Mouse (Mus musculus) embryonic facial prominence, embryonic 11.5 days (tissue): ENCODE measurements around the gene Gna13. TPM values are rescaled to one million over a fixed set of nuclear protein-coding genes. Genes with fewer than 3 reads are reported as not detected.

Experiments used
- ATAC-seq: fragments of 200-750 bp; cut with Nextera tagmentation; replicated peaks from 2 replicates; pipeline ENCODE4 v1.8.0; 2017; ENCODE audit warnings: low read depth; ENCODE audit not compliant: insufficient number of reproducible peaks, low FRiP score, low TSS enrichment
- DNase-seq: peaks from one replicate; pipeline ENCODE4 v3.0.0-alpha.2; 2015; ENCODE audit warnings: low spot score
- H3K27ac ChIP-seq: fragments of 300-500 bp; sonication (generic); replicated peaks from 2 replicates; pipeline ENCODE4 v1.5.1; 2014; ENCODE audit warnings: mild to moderate bottlenecking, low read depth, low read length, control low read depth
- H3K27me3 ChIP-seq: fragments of 300-500 bp; sonication (generic); 2 replicates; pipeline ENCODE4 v1.6.1; 2014; ENCODE audit warnings: mild to moderate bottlenecking, low read length, moderate library complexity, mixed read lengths; ENCODE audit not compliant: control insufficient read depth, insufficient read depth
- H3K36me3 ChIP-seq: fragments of 300-500 bp; sonication (generic); replicated peaks from 2 replicates; pipeline ENCODE4 v1.6.1; 2014; ENCODE audit warnings: low read depth, mild to moderate bottlenecking, low read length, moderate library complexity, mixed read lengths; ENCODE audit not compliant: control insufficient read depth, insufficient read depth
- H3K4me1 ChIP-seq: fragments of 300-500 bp; sonication (generic); 2 replicates; pipeline ENCODE4 v1.6.1; 2014; ENCODE audit warnings: low read length, mixed read lengths; ENCODE audit not compliant: control insufficient read depth, insufficient read depth
- H3K4me2 ChIP-seq: fragments of 300-500 bp; sonication (generic); 2 replicates; pipeline ENCODE4 v1.6.1; 2014; ENCODE audit warnings: low read depth, mild to moderate bottlenecking, control low read depth, low read length, moderate library complexity
- H3K4me3 ChIP-seq: fragments of 300-500 bp; sonication (generic); 2 replicates; pipeline ENCODE4 v1.5.1; 2014; ENCODE audit warnings: low read depth, low read length, control low read depth
- H3K9ac ChIP-seq: fragments of 300-500 bp; sonication (generic); replicated peaks from 2 replicates; pipeline ENCODE4 v1.6.1; 2014; ENCODE audit warnings: mild to moderate bottlenecking, control low read depth, low read length
- H3K9me3 ChIP-seq: fragments of 300-500 bp; sonication (generic); replicated peaks from 2 replicates; pipeline ENCODE4 v1.6.1; 2016; ENCODE audit warnings: mild to moderate bottlenecking, low read length, inconsistent platforms, mixed read lengths; ENCODE audit not compliant: control insufficient read depth
- WGBS: fragments of 180-500 bp; shearing (Covaris S2); extraction: QIAGEN DNeasy Blood & Tissue Kit; methylation state at CpG from one replicate; pipeline ENCODE4 v1.1.7; 2014; 5-methylcytosine and 5-hydroxymethylcytosine counted together
- polyA plus RNA-seq: library from polyadenylated mRNA; unstranded; fragments of >200 nt; fragmentation: Nextera tagmentation; extraction: Ambion mirVana; gene quantifications from 2 replicates; pipeline ENCODE4 v1.2.1, GENCODE M21; 2014

The Gna13 gene
- polyA plus RNA-seq, 1 experiment from 2014 or later, result 20.8 TPM

DNA sequence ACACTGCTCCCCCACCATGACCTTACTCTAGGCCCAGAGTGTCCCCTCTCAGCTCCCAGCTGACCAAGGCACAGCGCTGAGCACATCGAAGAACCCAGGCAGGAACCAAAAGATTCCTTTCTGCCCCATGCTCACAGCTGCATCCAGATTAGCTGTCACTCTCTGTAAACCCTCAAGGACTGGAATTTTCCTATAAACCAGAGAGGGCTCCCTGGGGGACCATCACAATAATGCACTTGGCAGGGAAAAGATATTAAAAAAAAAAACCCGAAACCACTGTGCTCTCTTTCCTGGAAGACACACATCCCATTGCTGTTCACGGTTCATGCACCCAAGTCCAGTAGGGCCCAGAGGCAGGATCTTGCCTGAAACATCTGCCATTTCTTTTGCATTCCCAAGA, 33.3 kb upstream of the Gna13 start:
- no peaks in the 10 kb centered on the region for H3K9me3 ChIP-seq
- DNase-seq (no peak), ATAC-seq (no peak)
- no peaks in the 10 kb centered on the region for H3K4me1 ChIP-seq
- H3K36me3 ChIP-seq, result no peaks in the 10 kb centered on the region
- H3K27ac ChIP-seq, result no peak overlapping the region
- WGBS, result 77% methylated on average over 4 of the region's 4 CpGs
- H3K4me2 ChIP-seq, result no peak overlapping the region
- H3K9ac ChIP-seq, result no peak overlapping the region
- H3K4me3 ChIP-seq, result no peak overlapping the region
- H3K27me3 ChIP-seq, result no peaks in the 10 kb centered on the region

DNA sequence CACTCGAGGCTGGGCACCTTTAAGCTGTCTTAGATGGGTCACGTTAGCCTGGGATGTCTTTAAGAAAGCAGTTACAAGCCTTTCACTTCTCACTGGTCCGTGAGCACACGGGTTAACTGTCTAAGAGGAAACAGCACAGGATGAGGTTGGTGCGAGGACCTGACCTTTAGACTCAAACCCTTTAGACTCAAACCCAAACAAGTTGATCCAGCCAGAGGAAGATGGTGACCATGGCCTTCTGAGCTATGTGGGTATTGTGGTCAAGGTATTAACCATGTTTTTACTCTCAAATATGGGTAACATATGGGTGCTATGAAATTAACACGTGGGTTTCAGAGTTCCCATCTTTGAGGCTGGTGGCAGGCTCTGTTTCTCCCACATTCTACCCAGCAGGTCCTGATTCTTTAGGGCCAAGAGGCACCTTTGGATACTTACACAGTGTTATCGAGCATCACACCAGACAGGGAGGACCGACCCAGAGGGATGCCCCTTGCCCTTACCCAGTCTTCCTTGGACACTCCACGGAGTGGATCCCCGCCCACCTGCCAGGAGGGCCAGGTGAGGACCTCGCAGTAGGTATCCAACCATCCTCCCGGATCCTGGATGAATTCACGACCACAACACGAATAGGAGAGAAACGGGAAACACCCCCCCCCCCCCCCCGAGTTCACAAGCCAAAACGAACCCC, 31.8 kb upstream of the Gna13 start:
- Histone ChIP-seq H3K4me2 (peak overlapping the region; percentile 13; the same call in 1 of the 2 replicates), H3K9me3 (no peaks in the 10 kb centered on the region), H3K27me3 (no peaks in the 10 kb centered on the region), H3K4me3 (no peak overlapping the region), H3K36me3 (no peaks in the 10 kb centered on the region), H3K4me1 (no peaks in the 10 kb centered on the region), H3K27ac (no peak overlapping the region), H3K9ac (no peak overlapping the region)
- WGBS, result 31% methylated on average over 17 of the region's 17 CpGs
- DNase-seq, result no peak
- peak; percentile 63 for ATAC-seq

DNA sequence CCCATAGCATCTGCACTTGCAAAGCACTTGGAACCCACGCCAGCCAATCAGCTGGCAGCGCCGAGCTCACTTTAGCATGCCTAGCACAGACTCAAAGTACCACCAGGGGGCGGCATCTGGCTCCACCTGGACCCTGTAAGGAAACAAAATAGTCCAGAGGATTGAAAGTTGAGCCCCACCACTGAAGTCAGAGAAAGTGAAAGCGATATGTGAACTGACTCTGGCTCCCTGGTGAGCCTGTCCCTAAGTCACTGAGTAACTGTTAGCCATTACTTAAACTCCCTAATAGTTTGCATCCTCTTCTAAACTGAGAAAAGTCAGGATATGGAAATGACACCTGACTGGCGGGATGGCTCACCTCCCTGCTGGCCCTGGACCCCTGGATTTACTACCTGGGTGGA, 31.2 kb upstream of the Gna13 start:
- peak overlapping the region; percentile 33 for H3K4me2 ChIP-seq
- ATAC-seq, result peak; percentile 96
- H3K27ac ChIP-seq, result no peak overlapping the region
- H3K27me3 ChIP-seq, result no peaks in the 10 kb centered on the region
- H3K9me3 ChIP-seq, result no peaks in the 10 kb centered on the region
- peak; percentile 97 for DNase-seq
- peak overlapping the region; percentile 13; the same call in 1 of the 2 replicates for H3K9ac ChIP-seq
- 0 out of 2 replicates have a peak overlapping the region, but pooled peaks have one; percentile 12 for H3K4me3 ChIP-seq
- 5% methylated on average over 6 of the region's 6 CpGs for WGBS
- no peaks in the 10 kb centered on the region for H3K36me3 ChIP-seq
- no peaks in the 10 kb centered on the region for H3K4me1 ChIP-seq

DNA sequence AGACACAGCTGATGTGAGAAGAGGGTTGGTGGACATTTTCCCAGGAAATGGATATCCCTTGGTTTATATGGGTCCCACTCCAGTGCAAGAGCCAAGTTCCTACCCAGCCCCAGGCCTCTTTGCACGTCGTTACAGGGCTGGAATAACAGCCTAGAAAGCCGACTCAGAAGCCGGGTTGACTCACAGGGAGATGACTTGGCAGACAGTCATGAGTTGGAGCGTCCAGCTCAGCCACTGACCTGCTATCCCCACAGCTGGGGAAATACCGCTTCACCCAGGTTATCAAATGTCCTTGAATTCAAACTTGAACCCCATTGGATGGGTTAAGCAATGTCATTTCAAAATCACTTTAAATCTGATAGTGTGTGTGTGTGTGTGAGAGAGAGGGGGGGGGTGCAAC, 29.9 kb upstream of the Gna13 start:
- DNase-seq, result no peak
- no peak overlapping the region for H3K4me2 ChIP-seq
- ATAC-seq, result no peak
- H3K4me1 ChIP-seq, result no peaks in the 10 kb centered on the region
- no peaks in the 10 kb centered on the region for H3K9me3 ChIP-seq
- 81% methylated on average over 6 of the region's 6 CpGs for WGBS
- no peaks in the 10 kb centered on the region for H3K27me3 ChIP-seq
- H3K4me3 ChIP-seq, result no peak overlapping the region
- no peaks in the 10 kb centered on the region for H3K36me3 ChIP-seq
- no peak overlapping the region for H3K27ac ChIP-seq
- no peak overlapping the region for H3K9ac ChIP-seq

GRCm38 (mm10) chr11:109334773-109335172, 27.9 kb upstream of the Gna13 start:
- no peaks in the 10 kb centered on the region for H3K4me1 ChIP-seq
- ATAC-seq, result no peak
- no peak overlapping the region for H3K4me3 ChIP-seq
- no peaks in the 10 kb centered on the region for H3K36me3 ChIP-seq
- H3K9ac ChIP-seq, result no peak overlapping the region
- no peak overlapping the region for H3K4me2 ChIP-seq
- no peak for DNase-seq
- WGBS, result 89% methylated on average over 4 of the region's 4 CpGs
- H3K9me3 ChIP-seq, result no peaks in the 10 kb centered on the region
- no peak overlapping the region for H3K27ac ChIP-seq
- no peaks in the 10 kb centered on the region for H3K27me3 ChIP-seq

DNA sequence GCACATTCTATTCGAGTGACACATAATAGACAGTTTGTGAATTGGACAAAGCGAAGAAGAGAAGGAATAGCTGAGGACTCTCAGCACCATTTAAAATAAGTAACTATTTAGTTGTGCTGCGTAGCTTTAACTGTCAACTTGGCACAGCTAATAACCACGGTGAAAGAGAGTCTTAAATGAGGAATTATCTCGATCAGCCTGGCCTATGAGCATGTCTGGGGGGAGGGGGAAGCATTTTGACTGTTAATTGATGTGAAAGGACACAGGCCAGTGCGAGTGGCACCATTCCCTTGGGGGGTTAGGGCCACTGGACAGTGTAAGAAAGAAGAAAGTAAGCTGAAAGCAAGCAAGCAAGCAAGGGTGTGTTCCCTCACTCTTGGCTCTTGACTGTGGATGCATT, 26.7 kb upstream of the Gna13 start:
- Histone ChIP-seq H3K36me3 (no peaks in the 10 kb centered on the region), H3K4me1 (no peaks in the 10 kb centered on the region), H3K4me2 (no peak overlapping the region), H3K9ac (no peak overlapping the region), H3K9me3 (no peaks in the 10 kb centered on the region), H3K27me3 (no peaks in the 10 kb centered on the region), H3K4me3 (no peak overlapping the region), H3K27ac (no peak overlapping the region)
- 58% methylated on average over 6 of the region's 6 CpGs for WGBS
- ATAC-seq (no peak), DNase-seq (no peak)

- Histone ChIP-seq H3K9ac (no peak overlapping the region), H3K27me3 (no peaks in the 10 kb centered on the region), H3K4me1 (no peaks in the 10 kb centered on the region), H3K9me3 (no peaks in the 10 kb centered on the region), H3K4me3 (no peak overlapping the region), H3K4me2 (no peak overlapping the region), H3K27ac (no peak overlapping the region), H3K36me3 (no peaks in the 10 kb centered on the region)
- 95% methylated on average over 8 of the region's 8 CpGs for WGBS
- DNase-seq (no peak), ATAC-seq (no peak)
Observed at GRCm38 (mm10) chr11:109339155-109339938, 23.3 kb upstream of the Gna13 start.

GRCm38 (mm10) chr11:109340541-109340940, 22.1 kb upstream of the Gna13 start:
- DNase-seq (no peak), ATAC-seq (no peak)
- Histone ChIP-seq H3K27me3 (no peaks in the 10 kb centered on the region), H3K9ac (no peak overlapping the region), H3K9me3 (no peaks in the 10 kb centered on the region), H3K4me1 (no peaks in the 10 kb centered on the region), H3K4me2 (no peak overlapping the region), H3K36me3 (no peaks in the 10 kb centered on the region), H3K4me3 (no peak overlapping the region), H3K27ac (no peak overlapping the region)
- 87% methylated on average over 5 of the region's 5 CpGs for WGBS
